In genomic region chr10:39165632-39166115, GRCm38 (mm10) we compare ENCODE assay signal across 9 mouse cellular contexts. TPM values are rescaled to one million over a fixed set of nuclear protein-coding genes. Genes with fewer than 3 reads are reported as not detected.
A peak's percentile ranks its signal among the peaks of the same experiment; 100 is the strongest.
DNase-seq lines count a peak whose midpoint lies in the region; ATAC-seq lines count a peak whose summit lies in the region.
"Had no signal": no experiment of that assay in that cellular context is flagged by ENCODE, and none has a peak within 500 bp of the region (broad histone marks: within the 10 kb centered on the region; RNA-seq: fewer than 3 reads in every experiment).

No protein-coding gene starts in this region.

- peak overlapping the region; percentile 35 for H3K4me2 ChIP-seq in embryonic facial prominence, embryonic 15.5 days (replicated peaks)
- peak overlapping the region; percentile 55 for H3K4me2 ChIP-seq in midbrain, embryonic 16.5 days (ENCODE audit: low read length)

- peaks cover 35% of the 10 kb centered on the region for H3K4me1 ChIP-seq in embryonic facial prominence, embryonic 15.5 days
- peaks cover 20% of the 10 kb centered on the region for H3K4me1 ChIP-seq in midbrain, embryonic 16.5 days (ENCODE audit: control insufficient read depth, insufficient read depth, low read length)

- no peaks in the 10 kb centered on the region for H3K27me3 ChIP-seq in embryonic facial prominence, embryonic 15.5 days
- H3K27me3 ChIP-seq in midbrain, embryonic 16.5 days (ENCODE audit: control insufficient read depth, insufficient read depth, low read depth, low read length) = no peaks in the 10 kb centered on the region

- H3K9me3 ChIP-seq in embryonic facial prominence, embryonic 15.5 days (replicated peaks) = no peaks in the 10 kb centered on the region
- H3K9me3 ChIP-seq in midbrain, embryonic 16.5 days (replicated peaks; ENCODE audit: control insufficient read depth, low read length, poor library complexity, severe bottlenecking) = no peaks in the 10 kb centered on the region

- 8% methylated on average over 11 of the region's 11 CpGs for WGBS in embryonic facial prominence, embryonic 15.5 days
- WGBS in midbrain, embryonic 16.5 days = 6% methylated on average over 11 of the region's 11 CpGs

- H3K27ac ChIP-seq in embryonic facial prominence, embryonic 15.5 days (replicated peaks) = peak overlapping the region; percentile 41
- H3K27ac ChIP-seq in midbrain, embryonic 16.5 days (ENCODE audit: low read length) = peak overlapping the region; percentile 95

- no peaks in the 10 kb centered on the region for H3K36me3 ChIP-seq in embryonic facial prominence, embryonic 15.5 days
- no peaks in the 10 kb centered on the region for H3K36me3 ChIP-seq in midbrain, embryonic 16.5 days (ENCODE audit: control insufficient read depth, insufficient read depth, low read length)

- H3K4me3 ChIP-seq in embryonic facial prominence, embryonic 15.5 days (replicated peaks) = peak overlapping the region; percentile 29
- peak overlapping the region; percentile 43 for H3K4me3 ChIP-seq in midbrain, embryonic 16.5 days (ENCODE audit: low read depth, low read length)

- peak; percentile 51 for DNase-seq in layer of hippocampus, adult 11-12 months (ENCODE audit: low spot score)
- no peak for DNase-seq in layer of hippocampus, adult 9-10 months (ENCODE audit: low spot score)
- DNase-seq in heart, postnatal 10 days = peak; percentile 65 to 72
- peak; percentile 66 for DNase-seq in left cerebral cortex, postnatal 4 days

- ATAC-seq in embryonic facial prominence, embryonic 15.5 days (ENCODE audit: insufficient number of reproducible peaks, low FRiP score, low TSS enrichment, low read depth) = no peak
- ATAC-seq in midbrain, embryonic 16.5 days = peak; percentile 50
- ATAC-seq in megakaryocyte-erythroid progenitor cell, adult 5-6 weeks (replicated peaks; ENCODE audit: low FRiP score, low TSS enrichment, poor library complexity, severe bottlenecking) = no peak
- ATAC-seq in CD4-positive, CD25-positive, alpha-beta regulatory T cell, adult 4 months = no peak

- H3K9ac ChIP-seq in embryonic facial prominence, embryonic 15.5 days = 0 out of 2 replicates have a peak overlapping the region, but pooled peaks have one; percentile 0
- H3K9ac ChIP-seq in midbrain, embryonic 16.5 days (ENCODE audit: low read depth, low read length) = peak overlapping the region; percentile 70

- intact Hi-C loops in heart, postnatal 10 days (cut with DNase I) = no loop called here
- intact Hi-C loops in left cerebral cortex, postnatal 4 days (cut with DNase I) = no loop called here

RNA-seq across cellular contexts. Expression of gene Ccn6, which starts 2.1 kb away (rescaled TPM):
- polyA plus RNA-seq in embryonic facial prominence, embryonic 15.5 days (2015; fragmentation: Nextera tagmentation; extraction: Ambion mirVana) = 0.61 and 0.62 TPM in 2 replicates
- total RNA-seq in heart, postnatal 10 days (2021) = not detected
- 1 to 10 TPM in 1 of 2 experiments, under 1 TPM in 1; 0.54 to 1.2 TPM for total RNA-seq in left cerebral cortex, postnatal 4 days (2021)
- 0.30 and 0.46 TPM in 2 replicates for polyA plus RNA-seq in midbrain, embryonic 16.5 days (2015; fragmentation: Nextera tagmentation; extraction: Ambion mirVana)
- not detected in 2 replicates for total RNA-seq in megakaryocyte-erythroid progenitor cell, adult 5-6 weeks (2014; fragmentation: Nextera tagmentation)
- not detected in 2 replicates for total RNA-seq in megakaryocyte-erythroid progenitor cell, adult 5-6 weeks (2017)
- polyA plus RNA-seq in CD4-positive, CD25-positive, alpha-beta regulatory T cell, adult 4 months (2017; shearing (Covaris generic)) = not detected
- polyA plus RNA-seq: large intestine, adult 2 months had no signal

RNA-seq across cellular contexts. Expression of gene Tube1, which starts 31.9 kb away (rescaled TPM):
- polyA plus RNA-seq in embryonic facial prominence, embryonic 15.5 days (2015; fragmentation: Nextera tagmentation; extraction: Ambion mirVana) = 14.3 and 15.6 TPM in 2 replicates
- 1 to 10 TPM; 2.3 to 2.7 TPM for total RNA-seq in heart, postnatal 10 days (2021)
- 1 to 10 TPM; 6.0 to 7.5 TPM for total RNA-seq in left cerebral cortex, postnatal 4 days (2021)
- polyA plus RNA-seq in midbrain, embryonic 16.5 days (2015; fragmentation: Nextera tagmentation; extraction: Ambion mirVana) = 7.1 and 7.8 TPM in 2 replicates
- 11.6 and 20.3 TPM in 2 replicates for total RNA-seq in megakaryocyte-erythroid progenitor cell, adult 5-6 weeks (2014; fragmentation: Nextera tagmentation)
- total RNA-seq in megakaryocyte-erythroid progenitor cell, adult 5-6 weeks (2017) = 11.0 and 16.3 TPM in 2 replicates
- 1 to 10 TPM; 4.5 to 6.4 TPM for polyA plus RNA-seq in CD4-positive, CD25-positive, alpha-beta regulatory T cell, adult 4 months (2017; shearing (Covaris generic))

RNA-seq across cellular contexts. Expression of gene Fam229b, which starts 32.0 kb away (rescaled TPM):
- 14.4 and 15.3 TPM in 2 replicates for polyA plus RNA-seq in embryonic facial prominence, embryonic 15.5 days (2015; fragmentation: Nextera tagmentation; extraction: Ambion mirVana)
- 1 to 10 TPM; 4.6 to 5.0 TPM for total RNA-seq in heart, postnatal 10 days (2021)
- 10 to 100 TPM; 10.7 to 13.4 TPM for total RNA-seq in left cerebral cortex, postnatal 4 days (2021)
- 36.1 and 39.9 TPM in 2 replicates for polyA plus RNA-seq in midbrain, embryonic 16.5 days (2015; fragmentation: Nextera tagmentation; extraction: Ambion mirVana)
- 2.6 TPM in 1 of 2 replicates, not detected in the other for total RNA-seq in megakaryocyte-erythroid progenitor cell, adult 5-6 weeks (2014; fragmentation: Nextera tagmentation)
- not detected in 2 replicates for total RNA-seq in megakaryocyte-erythroid progenitor cell, adult 5-6 weeks (2017)
- 1 to 10 TPM in 1 of 2 experiments, not detected in 1; 1.0 TPM for polyA plus RNA-seq in CD4-positive, CD25-positive, alpha-beta regulatory T cell, adult 4 months (2017; shearing (Covaris generic))
